Mouse (Mus musculus) intestine, postnatal 0 days (tissue): ENCODE results near the gene Il4i1. TPM values are rescaled to one million over a fixed set of nuclear protein-coding genes. Genes with fewer than 3 reads are reported as not detected.

ENCODE experiments used
- ATAC-seq: fragments of 200-750 bp; cut with Nextera tagmentation; 2 replicates; pipeline ENCODE4 v1.8.0; 2017; ENCODE audit warnings: mild to moderate bottlenecking, moderate TSS enrichment, moderate library complexity
- H3K27ac ChIP-seq: fragments of 300-500 bp; sonication (generic); 2 replicates; pipeline ENCODE4 v1.5.1; 2014; ENCODE audit warnings: mild to moderate bottlenecking, low read depth, low read length, moderate library complexity
- H3K27me3 ChIP-seq: fragments of 300-500 bp; sonication (generic); replicated peaks from 2 replicates; pipeline ENCODE4 v1.6.1; 2014; ENCODE audit warnings: low read length, mixed read lengths; ENCODE audit not compliant: control insufficient read depth, insufficient read depth
- H3K36me3 ChIP-seq: fragments of 300-500 bp; sonication (generic); 2 replicates; pipeline ENCODE4 v1.6.1; 2014; ENCODE audit warnings: mild to moderate bottlenecking, moderate library complexity; ENCODE audit not compliant: control insufficient read depth, insufficient read depth
- H3K4me1 ChIP-seq: fragments of 300-500 bp; sonication (generic); replicated peaks from 2 replicates; pipeline ENCODE4 v1.6.1; 2014; ENCODE audit warnings: antibody characterized with exemption, low read length, mixed read lengths; ENCODE audit not compliant: control insufficient read depth, insufficient read depth
- H3K4me2 ChIP-seq: fragments of 300-500 bp; sonication (generic); replicated peaks from 2 replicates; pipeline ENCODE4 v1.6.1; 2014; ENCODE audit warnings: low read depth, mild to moderate bottlenecking, moderate library complexity
- H3K4me3 ChIP-seq: fragments of 300-500 bp; sonication (generic); 2 replicates; pipeline ENCODE4 v1.5.1; 2014; ENCODE audit warnings: low read depth, low read length
- H3K9ac ChIP-seq: fragments of 300-500 bp; sonication (generic); 2 replicates; pipeline ENCODE4 v1.6.1; 2014; ENCODE audit warnings: mild to moderate bottlenecking, low read depth, low read length
- H3K9me3 ChIP-seq: fragments of 300-500 bp; sonication (generic); 2 replicates; pipeline ENCODE4 v1.6.1; 2016; ENCODE audit warnings: mixed run types; ENCODE audit not compliant: control insufficient read depth
- CTCF ChIP-seq: sonication (generic); IDR thresholded peaks from 2 replicates; pipeline ENCODE4 v1.5.1; 2016; ENCODE audit warnings: low read depth, mild to moderate bottlenecking, control low read depth, antibody characterized with exemption, moderate library complexity
- WGBS: fragments of 180-500 bp; shearing (Covaris S2); extraction: QIAGEN DNeasy Blood & Tissue Kit; methylation state at CpG from one replicate; pipeline ENCODE4 v1.1.7; 2014; 5-methylcytosine and 5-hydroxymethylcytosine counted together
- polyA plus RNA-seq: library from polyadenylated mRNA; unstranded; fragments of >200 nt; fragmentation: Nextera tagmentation; extraction: Ambion mirVana; gene quantifications from 2 replicates; pipeline ENCODE4 v1.2.1, GENCODE M21; 2015

Gene Il4i1
- 0.82 and 0.89 TPM in 2 replicates for polyA plus RNA-seq

GRCm38 (mm10) chr7:44815721-44816469, at the start of gene Il4i1, which contains the start of gene Nup62:
TSS of gene Il4i1 (plus strand) at chr7:44816387.
TSS of gene Nup62 (plus strand) at chr7:44816088.
- Histone ChIP-seq H3K9ac (peak within 1 kb of the TSS; percentile 89), H3K9me3 (no peaks in the 10 kb centered on the region), H3K27ac (peak within 1 kb of the TSS; percentile 95), H3K4me1 (peaks cover 16% of the 10 kb centered on the region), H3K4me2 (peak within 1 kb of the TSS; percentile 84), H3K4me3 (peak within 1 kb of the TSS; percentile 95), H3K27me3 (no peaks in the 10 kb centered on the region), H3K36me3 (peaks cover 30% of the 10 kb centered on the region)
- WGBS: under 1% methylated on average over 62 of the region's 62 CpGs
- ATAC-seq: peak; percentile 94
- no peak for TF ChIP-seq CTCF

- WGBS: 84% methylated on average over 5 of the region's 5 CpGs
- H3K9me3 ChIP-seq: no peaks in the 10 kb centered on the region
- H3K4me2 ChIP-seq: no peak overlapping the region
- H3K27ac ChIP-seq: no peak overlapping the region
- H3K27me3 ChIP-seq: no peaks in the 10 kb centered on the region
- no peak for TF ChIP-seq CTCF
- ATAC-seq: no peak
- no peaks in the 10 kb centered on the region for H3K4me1 ChIP-seq
- peaks cover 91% of the 10 kb centered on the region for H3K36me3 ChIP-seq
- no peak overlapping the region for H3K9ac ChIP-seq
- no peak overlapping the region for H3K4me3 ChIP-seq
These were observed 48.1 kb upstream of the Il4i1 start for GRCm38 (mm10) chr7:44768129-44768528.

- no peak overlapping the region for H3K27ac ChIP-seq
- H3K36me3 ChIP-seq: peaks cover 86% of the 10 kb centered on the region
- 17% methylated on average over 6 of the region's 6 CpGs for WGBS
These were observed 46.1 kb upstream of the Il4i1 start for GRCm38 (mm10) chr7:44770046-44770578.

DNA sequence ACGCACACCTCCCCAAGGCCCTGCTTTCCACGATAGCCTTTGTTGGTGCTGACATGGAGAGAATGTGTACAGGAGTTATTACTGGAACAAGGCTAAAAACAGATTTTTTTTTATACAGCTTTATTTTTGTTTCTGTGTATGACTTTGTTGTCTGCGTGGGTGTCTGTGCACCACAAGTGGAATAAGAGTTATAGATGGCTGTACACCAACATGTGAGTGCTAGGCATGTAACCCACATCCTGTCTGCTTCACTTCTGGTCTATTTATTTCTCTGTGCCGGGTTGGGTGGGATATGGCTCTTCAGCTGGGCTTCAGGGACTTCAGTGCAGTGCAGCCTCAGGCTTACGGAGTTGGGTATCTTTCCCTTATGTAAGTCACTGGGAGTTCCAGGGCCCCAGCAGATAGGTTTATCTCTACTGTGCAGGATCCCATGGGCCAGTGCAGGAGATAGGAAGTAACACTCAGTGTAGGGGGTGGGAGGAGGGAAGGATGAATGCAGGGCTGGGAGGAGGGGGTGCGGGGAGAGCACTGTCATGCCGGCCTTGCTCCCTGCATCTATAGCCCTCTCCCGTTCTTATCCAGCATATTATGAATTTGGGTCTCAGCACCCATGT, 43.5 kb upstream of the Il4i1 start:
- peaks cover 82% of the 10 kb centered on the region for H3K36me3 ChIP-seq
- WGBS: 91% methylated on average over 8 of the region's 8 CpGs
- TF ChIP-seq CTCF: no peak

More at GRCm38 (mm10) chr7:44770046-44770578, 46.1 kb upstream of the Il4i1 start:
- Histone ChIP-seq H3K27me3 (no peaks in the 10 kb centered on the region), H3K4me1 (no peaks in the 10 kb centered on the region), H3K9ac (no peak overlapping the region), H3K4me2 (no peak overlapping the region), H3K4me3 (no peak overlapping the region), H3K9me3 (no peaks in the 10 kb centered on the region)
- ATAC-seq: peak; percentile 25
- peak; percentile 34 for TF ChIP-seq CTCF

DNA sequence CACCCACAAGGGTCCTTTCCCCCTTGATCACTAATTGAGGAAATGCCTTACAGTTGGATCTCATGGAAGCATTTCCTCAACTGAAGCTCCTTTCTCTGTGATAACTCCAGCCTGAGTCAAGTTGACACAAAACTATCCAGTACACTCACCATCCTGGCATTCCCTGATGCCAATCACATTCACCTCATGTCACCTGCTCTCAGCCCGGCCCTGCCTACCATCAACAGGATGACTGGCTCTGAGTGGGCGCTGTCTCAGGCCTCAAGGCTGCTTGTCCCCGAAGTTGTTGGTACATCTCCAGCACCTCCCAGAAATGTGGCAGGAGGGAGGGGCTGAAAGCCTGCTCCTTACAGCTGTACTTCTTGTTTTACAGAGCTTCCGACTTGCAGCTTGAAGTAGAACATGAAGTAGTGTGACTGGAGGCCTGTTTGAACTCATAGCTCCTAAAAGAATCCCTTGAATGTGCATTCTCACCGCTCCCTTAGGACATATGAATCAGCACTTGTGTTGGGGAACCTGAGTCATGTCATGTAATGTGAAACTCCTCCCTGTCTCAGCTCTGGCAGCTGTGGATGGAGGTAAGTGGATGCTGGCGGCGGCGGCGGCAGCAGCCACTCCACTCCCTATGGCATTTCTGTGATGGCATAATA, 39.2 kb upstream of the Il4i1 start:
- 86% methylated on average over 9 of the region's 9 CpGs for WGBS

More for the DNA sequence above, 43.5 kb upstream of the Il4i1 start:
- Histone ChIP-seq H3K9me3 (no peaks in the 10 kb centered on the region), H3K4me1 (no peaks in the 10 kb centered on the region), H3K4me2 (no peak overlapping the region), H3K27ac (no peak overlapping the region), H3K4me3 (no peak overlapping the region), H3K27me3 (no peaks in the 10 kb centered on the region), H3K9ac (no peak overlapping the region)
- ATAC-seq: no peak

DNA sequence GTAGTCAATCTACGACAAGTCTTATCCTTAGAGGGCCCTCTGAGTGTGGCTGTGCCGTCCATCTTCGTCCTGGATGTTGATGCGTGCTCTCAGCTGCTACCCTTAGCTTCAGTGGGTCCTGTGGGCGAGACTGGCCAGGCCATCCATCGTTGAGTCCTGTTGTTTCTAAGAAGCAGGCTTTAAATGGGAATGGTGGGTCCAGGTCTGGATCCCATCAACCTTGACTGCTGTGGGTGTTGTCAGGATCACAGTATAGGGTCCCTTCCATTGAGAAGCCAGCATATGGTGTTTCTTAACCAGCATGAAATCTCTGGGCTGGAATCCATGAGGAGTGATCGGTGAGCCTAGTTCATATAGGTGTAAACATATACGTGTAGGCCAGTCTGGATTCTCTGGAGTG, 36.1 kb upstream of the Il4i1 start:
- no peak for ATAC-seq
- Histone ChIP-seq H3K9ac (no peak overlapping the region), H3K4me1 (no peaks in the 10 kb centered on the region), H3K27ac (no peak overlapping the region), H3K36me3 (peaks cover 27% of the 10 kb centered on the region), H3K4me3 (no peak overlapping the region), H3K4me2 (no peak overlapping the region), H3K27me3 (no peaks in the 10 kb centered on the region), H3K9me3 (no peaks in the 10 kb centered on the region)
- 78% methylated on average over 8 of the region's 8 CpGs for WGBS
- TF ChIP-seq CTCF: no peak

More for the DNA sequence above, 39.2 kb upstream of the Il4i1 start:
- Histone ChIP-seq H3K9ac (no peak overlapping the region), H3K27me3 (no peaks in the 10 kb centered on the region), H3K27ac (no peak overlapping the region), H3K4me1 (no peaks in the 10 kb centered on the region), H3K4me3 (no peak overlapping the region), H3K4me2 (no peak overlapping the region), H3K36me3 (peaks cover 49% of the 10 kb centered on the region), H3K9me3 (no peaks in the 10 kb centered on the region)
- TF ChIP-seq CTCF: no peak
- ATAC-seq: no peak
